In genomic region chr16:92487489-92487888, GRCm38 (mm10) we compare ENCODE assay signal across 9 mouse cellular contexts. TPM values are rescaled to one million over a fixed set of nuclear protein-coding genes. Genes with fewer than 3 reads are reported as not detected.
DNase-seq lines count a peak whose midpoint lies in the region; ATAC-seq and TF ChIP-seq lines count a peak whose summit lies in the region.
"Had no signal": no experiment of that assay in that cellular context is flagged by ENCODE, and none has a peak within 500 bp of the region (broad histone marks: within the 10 kb centered on the region; RNA-seq: fewer than 3 reads in every experiment).

No protein-coding gene starts in this region.

- H3K27ac ChIP-seq in midbrain, postnatal 0 days (ENCODE audit: low read depth, low read length): no peak overlapping the region
- no peak overlapping the region for H3K27ac ChIP-seq in midbrain, embryonic 15.5 days
- H3K27ac ChIP-seq in liver, embryonic 14.5 days: no peak overlapping the region
- H3K27ac ChIP-seq: neural tube, embryonic 13.5 days had no signal

- 58% methylated on average over 4 of the region's 4 CpGs for WGBS in midbrain, postnatal 0 days
- WGBS in midbrain, embryonic 15.5 days: 55% methylated on average over 4 of the region's 4 CpGs
- WGBS in liver, embryonic 14.5 days (ENCODE audit: insufficient replicate concordance): 24% methylated on average over 4 of the region's 4 CpGs

- H3K9me3 ChIP-seq in midbrain, postnatal 0 days (ENCODE audit: low read length): no peaks in the 10 kb centered on the region
- H3K9me3 ChIP-seq in midbrain, embryonic 15.5 days: no peaks in the 10 kb centered on the region
- no peaks in the 10 kb centered on the region for H3K9me3 ChIP-seq in liver, embryonic 14.5 days (ENCODE audit: control insufficient read depth, low read length)
- H3K9me3 ChIP-seq: neural tube, embryonic 13.5 days had no signal

- H3K4me3 ChIP-seq in midbrain, postnatal 0 days (ENCODE audit: low read depth, low read length): no peak overlapping the region
- no peak overlapping the region for H3K4me3 ChIP-seq in midbrain, embryonic 15.5 days
- H3K4me3 ChIP-seq in liver, embryonic 14.5 days (ENCODE audit: insufficient read depth in 1 of 2, low read depth in 2 of 2, low read length in 2 of 2): no peak overlapping the region
- H3K4me3 ChIP-seq: neural tube, embryonic 13.5 days had no signal

- no peaks in the 10 kb centered on the region for H3K36me3 ChIP-seq in midbrain, postnatal 0 days (ENCODE audit: insufficient read depth, low read length)
- H3K36me3 ChIP-seq in midbrain, embryonic 15.5 days (replicated peaks): no peaks in the 10 kb centered on the region
- H3K36me3 ChIP-seq in liver, embryonic 14.5 days (replicated peaks; ENCODE audit: control insufficient read depth, insufficient read depth, low read depth): no peaks in the 10 kb centered on the region
- H3K36me3 ChIP-seq: neural tube, embryonic 13.5 days had no signal

- no peak for ATAC-seq in midbrain, postnatal 0 days (ENCODE audit: low FRiP score)
- ATAC-seq in midbrain, embryonic 15.5 days (replicated peaks): no peak
- ATAC-seq in liver, embryonic 14.5 days (ENCODE audit: insufficient read depth): peak; percentile 70

- H3K4me2 ChIP-seq in midbrain, postnatal 0 days (ENCODE audit: low read depth, low read length, poor library complexity, severe bottlenecking): no peak overlapping the region
- no peak overlapping the region for H3K4me2 ChIP-seq in midbrain, embryonic 15.5 days
- H3K4me2 ChIP-seq in liver, embryonic 14.5 days (ENCODE audit: low read depth): no peak overlapping the region
- H3K4me2 ChIP-seq: neural tube, embryonic 13.5 days had no signal

- TF ChIP-seq CTCF in midbrain, postnatal 0 days (IDR thresholded peaks at IDR 0.05): peak; percentile 76
- TF ChIP-seq CTCF in liver, embryonic 14.5 days (IDR thresholded peaks at IDR 0.05; ENCODE audit: low read depth): peak; percentile 88

- H3K27me3 ChIP-seq in midbrain, postnatal 0 days (ENCODE audit: insufficient read depth, low read length): no peaks in the 10 kb centered on the region
- H3K27me3 ChIP-seq in midbrain, embryonic 15.5 days (replicated peaks): no peaks in the 10 kb centered on the region
- H3K27me3 ChIP-seq in liver, embryonic 14.5 days (ENCODE audit: control insufficient read depth, insufficient read depth, low read length): no peaks in the 10 kb centered on the region
- H3K27me3 ChIP-seq: neural tube, embryonic 13.5 days had no signal

- no peak overlapping the region for H3K9ac ChIP-seq in midbrain, postnatal 0 days (replicated peaks; ENCODE audit: low read length, poor library complexity, severe bottlenecking)
- H3K9ac ChIP-seq in midbrain, embryonic 15.5 days: no peak overlapping the region
- no peak overlapping the region for H3K9ac ChIP-seq in liver, embryonic 14.5 days (replicated peaks)
- H3K9ac ChIP-seq: neural tube, embryonic 13.5 days had no signal

- peak; percentile 52 for DNase-seq in gastrocnemius, adult 18-20 months (ENCODE audit: low spot score)
- DNase-seq in gastrocnemius, adult 8-10 months (ENCODE audit: low spot score in 2 of 2): no peak
- peak; percentile 59 for DNase-seq in midbrain, postnatal 0 days (ENCODE audit: low spot score)
- DNase-seq in c-Kit-positive CD71-negative TER-119-negative erythroid progenitor cells, embryonic 14.5 days (ENCODE audit: low read depth): peak; percentile 72
- DNase-seq in liver, embryonic 14.5 days (ENCODE audit: low read depth in 3 of 3, low spot score in 3 of 3): peak; percentile 70 to 76 (median 73)
- peak; percentile 13 to 51 for DNase-seq in thymus, postnatal 10 days (ENCODE audit: low spot score in 2 of 2)
- DNase-seq in gastrocnemius, postnatal 10 days: no peak

- peak; percentile 59; the same call in 1 of the 2 replicates for TF ChIP-seq EP300 in liver, embryonic 14.5 days (IDR thresholded peaks at IDR 0.05; ENCODE audit: low read depth)

- H3K4me1 ChIP-seq in midbrain, postnatal 0 days (ENCODE audit: insufficient read depth, low read length): no peaks in the 10 kb centered on the region
- no peaks in the 10 kb centered on the region for H3K4me1 ChIP-seq in midbrain, embryonic 15.5 days
- H3K4me1 ChIP-seq in liver, embryonic 14.5 days (replicated peaks; ENCODE audit: control insufficient read depth in 2 of 2, insufficient read depth in 2 of 2, low read length in 1 of 2): peaks cover 7 to 34% of the 10 kb centered on the region in 2 experiments
- H3K4me1 ChIP-seq: neural tube, embryonic 13.5 days had no signal

RNA-seq across cellular contexts. Expression of gene Clic6, which starts 2.0 kb away (rescaled TPM):
- under 1 TPM in 1 of 2 experiments, not detected in 1; 0.14 TPM for total RNA-seq in gastrocnemius, adult 18-20 months (2021)
- total RNA-seq in gastrocnemius, adult 8-10 months (2022): under 1 TPM in 2 of 4 experiments, not detected in 2; 0.10 to 0.11 TPM
- 2.1 and 3.5 TPM in 2 replicates for total RNA-seq in midbrain, postnatal 0 days (2014; rRNA removed)
- polyA plus RNA-seq in midbrain, postnatal 0 days (2015; fragmentation: Nextera tagmentation; extraction: Ambion mirVana): 0.43 and 0.70 TPM in 2 replicates
- 3.2 and 3.7 TPM in 2 replicates for polyA plus RNA-seq in midbrain, embryonic 15.5 days (2015; fragmentation: Nextera tagmentation; extraction: Ambion mirVana)
- 0.14 and 0.28 TPM in 2 replicates for polyA plus RNA-seq in liver, embryonic 14.5 days (2012; rRNA removed)
- 0.11 and 0.13 TPM in 2 replicates for polyA plus RNA-seq in liver, embryonic 14.5 days (2014; fragmentation: Nextera tagmentation; extraction: Ambion mirVana)
- under 1 TPM; 0.14 to 0.16 TPM for total RNA-seq in gastrocnemius, postnatal 10 days (2021)

RNA-seq across cellular contexts. Expression of gene Rcan1, which starts 16.8 kb away (rescaled TPM):
- total RNA-seq in gastrocnemius, adult 18-20 months (2021): 100 to 1,000 TPM in 1 of 2 experiments, 10 to 100 TPM in 1; 53.2 to 329 TPM
- 100 to 1,000 TPM in 1 of 4 experiments, 10 to 100 TPM in 3; 60.7 to 178 (median 77.4) TPM for total RNA-seq in gastrocnemius, adult 8-10 months (2022)
- total RNA-seq in midbrain, postnatal 0 days (2014; rRNA removed): 91.3 and 104 TPM in 2 replicates
- 68.6 and 73.3 TPM in 2 replicates for polyA plus RNA-seq in midbrain, postnatal 0 days (2015; fragmentation: Nextera tagmentation; extraction: Ambion mirVana)
- polyA plus RNA-seq in midbrain, embryonic 15.5 days (2015; fragmentation: Nextera tagmentation; extraction: Ambion mirVana): 82.1 and 82.9 TPM in 2 replicates
- 4.5 and 6.2 TPM in 2 replicates for polyA plus RNA-seq in liver, embryonic 14.5 days (2012; rRNA removed)
- polyA plus RNA-seq in liver, embryonic 14.5 days (2014; fragmentation: Nextera tagmentation; extraction: Ambion mirVana): 8.7 and 9.8 TPM in 2 replicates
- total RNA-seq in gastrocnemius, postnatal 10 days (2021): 10 to 100 TPM; 45.3 to 51.6 TPM

Comparison
In these comparisons a context has a peak if more than half of its experiments do, and no peak if none do; other contexts are left out.
1. DNase-seq: peak in gastrocnemius, adult 18-20 months (single experiment), midbrain, postnatal 0 days (single experiment), c-Kit-positive CD71-negative TER-119-negative erythroid progenitor cells, embryonic 14.5 days (single experiment), liver, embryonic 14.5 days (3 of 3) and thymus, postnatal 10 days (2 of 2); none in gastrocnemius, adult 8-10 months (0 of 2) and gastrocnemius, postnatal 10 days (single experiment).